Mouse (Mus musculus) kidney, adult 2 months (tissue): Measurements from ENCODE around the gene Pkd1l2. TPM values are rescaled to one million over a fixed set of nuclear protein-coding genes. Genes with fewer than 3 reads are reported as not detected.

ENCODE experiments used
- DNase-seq: peaks from one replicate; pipeline ENCODE4 v3.0.0; 2021
- H3K27ac ChIP-seq: fragments of 200-500 bp; 2 replicates; pipeline ENCODE4 v1.5.1; 2012; ENCODE audit warnings: low read depth, low read length, control low read depth, inconsistent platforms; ENCODE audit not compliant: insufficient read depth
- H3K27me3 ChIP-seq: fragments of 200-500 bp; replicated peaks from 2 replicates; pipeline ENCODE4 v1.6.1; 2012; ENCODE audit warnings: mild to moderate bottlenecking, moderate library complexity, low read length, inconsistent platforms; ENCODE audit not compliant: control insufficient read depth, insufficient read depth
- H3K36me3 ChIP-seq: fragments of 200-500 bp; 2 replicates; pipeline ENCODE4 v1.6.1; 2012; ENCODE audit warnings: mild to moderate bottlenecking, moderate library complexity, low read length, inconsistent platforms; ENCODE audit not compliant: control insufficient read depth, insufficient read depth
- H3K4me1 ChIP-seq: fragments of 200-500 bp; 2 replicates; pipeline ENCODE4 v1.6.1; 2011; ENCODE audit warnings: low read length; ENCODE audit not compliant: control insufficient read depth, insufficient read depth
- H3K4me3 ChIP-seq: fragments of 200-500 bp; 2 replicates; pipeline ENCODE4 v1.5.1; 2011; ENCODE audit warnings: mild to moderate bottlenecking, low read depth, low read length, control low read depth; ENCODE audit not compliant: insufficient read depth
- CTCF ChIP-seq: fragments of 200-500 bp; conservative IDR thresholded peaks from 2 replicates; pipeline ENCODE4 v1.5.1; 2011; ENCODE audit warnings: low read depth, mild to moderate bottlenecking, control low read depth, low read length, moderate library complexity, mixed read lengths; ENCODE audit not compliant: insufficient read depth, insufficient read length
- POLR2A ChIP-seq: fragments of 200-500 bp; IDR thresholded peaks from one replicate; pipeline ENCODE4 v1.6.1; 2011; ENCODE audit warnings: low read depth, low read length, control low read depth
- WGBS: fragments of 180-500 bp; shearing (Covaris S2); methylation state at CpG from one replicate; pipeline ENCODE4 v1.1.7; 2018; 5-methylcytosine and 5-hydroxymethylcytosine counted together
- polyA plus RNA-seq: library from polyadenylated mRNA; depleted of rRNA; stranded (reverse); fragments of >200 nt; gene quantifications from 2 replicates; pipeline ENCODE4 v1.2.3, GENCODE M21; 2012

Pkd1l2 gene
- polyA plus RNA-seq, 1 experiment = 0.08 TPM

DNA sequence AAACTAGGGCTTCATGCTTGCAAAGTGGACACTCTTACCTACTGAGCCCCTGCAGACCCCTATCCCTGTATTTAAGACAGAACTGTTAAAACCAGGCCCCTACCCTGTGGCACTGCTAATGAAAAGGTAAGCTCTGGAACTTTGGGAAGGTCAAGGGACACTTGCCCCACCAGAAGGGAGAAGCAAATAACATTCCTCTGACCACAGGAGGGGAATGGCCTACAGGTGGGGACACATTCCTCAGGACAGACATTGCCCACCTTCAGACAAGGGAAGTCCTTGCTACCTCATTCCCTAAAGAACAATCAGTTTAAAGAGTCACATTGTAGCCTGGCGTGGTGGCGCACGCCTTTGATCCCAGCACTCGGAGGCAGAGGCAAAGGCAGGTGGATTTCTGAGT lies 64.4 kb downstream of the Pkd1l2 start:
- 92% methylated on average over 4 of the region's 4 CpGs for WGBS

DNA sequence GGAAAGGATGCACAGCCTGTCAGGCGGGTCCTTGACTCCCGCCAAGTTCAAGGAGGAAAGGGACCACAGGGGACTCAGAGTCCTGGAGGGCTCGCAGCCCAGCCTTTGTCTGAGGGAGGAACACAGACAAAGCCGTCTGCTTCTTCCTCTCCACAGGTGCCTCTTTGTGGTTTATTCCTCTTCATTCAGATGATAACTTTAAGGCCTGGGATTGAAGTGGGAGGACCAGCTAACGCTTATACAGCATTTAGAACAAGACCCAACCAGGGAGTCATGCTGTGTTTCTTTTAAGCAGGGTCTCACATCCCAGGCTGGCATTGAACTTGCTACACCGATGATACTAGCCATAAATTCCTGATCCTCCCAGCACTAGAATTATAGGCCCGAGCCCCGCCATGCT lies 65.2 kb downstream of the Pkd1l2 start:
- TF ChIP-seq CTCF (no peak), POLR2A (no peak)
- Histone ChIP-seq H3K4me3 (no peak overlapping the region), H3K36me3 (no peaks in the 10 kb centered on the region), H3K27ac (no peak overlapping the region), H3K27me3 (no peaks in the 10 kb centered on the region), H3K4me1 (no peaks in the 10 kb centered on the region)
- DNase-seq = no peak
- WGBS = 72% methylated on average over 8 of the region's 8 CpGs

More for the DNA sequence above, 64.4 kb downstream of the Pkd1l2 start:
- H3K27ac ChIP-seq = no peak overlapping the region
- TF ChIP-seq CTCF (no peak), POLR2A (no peak)
- no peaks in the 10 kb centered on the region for H3K36me3 ChIP-seq
- no peaks in the 10 kb centered on the region for H3K4me1 ChIP-seq
- no peak for DNase-seq
- H3K4me3 ChIP-seq = no peak overlapping the region
- no peaks in the 10 kb centered on the region for H3K27me3 ChIP-seq

- Histone ChIP-seq H3K36me3 (no peaks in the 10 kb centered on the region), H3K27ac (no peak overlapping the region), H3K4me1 (no peaks in the 10 kb centered on the region), H3K4me3 (no peak overlapping the region), H3K27me3 (no peaks in the 10 kb centered on the region)
- TF ChIP-seq POLR2A (no peak), CTCF (no peak)
- WGBS = 63% methylated on average over 4 of the region's 4 CpGs
- no peak for DNase-seq
Measured at GRCm38 (mm10) chr8:117015670-117016069, 66.6 kb downstream of the Pkd1l2 start.

GRCm38 (mm10) chr8:117011366-117011765 lies 70.9 kb downstream of the Pkd1l2 start:
- Histone ChIP-seq H3K27ac (no peak overlapping the region), H3K4me3 (no peak overlapping the region), H3K36me3 (no peaks in the 10 kb centered on the region), H3K4me1 (no peaks in the 10 kb centered on the region), H3K27me3 (no peaks in the 10 kb centered on the region)
- TF ChIP-seq POLR2A (no peak), CTCF (no peak)
- 84% methylated on average over 9 of the region's 9 CpGs for WGBS
- no peak for DNase-seq

DNA sequence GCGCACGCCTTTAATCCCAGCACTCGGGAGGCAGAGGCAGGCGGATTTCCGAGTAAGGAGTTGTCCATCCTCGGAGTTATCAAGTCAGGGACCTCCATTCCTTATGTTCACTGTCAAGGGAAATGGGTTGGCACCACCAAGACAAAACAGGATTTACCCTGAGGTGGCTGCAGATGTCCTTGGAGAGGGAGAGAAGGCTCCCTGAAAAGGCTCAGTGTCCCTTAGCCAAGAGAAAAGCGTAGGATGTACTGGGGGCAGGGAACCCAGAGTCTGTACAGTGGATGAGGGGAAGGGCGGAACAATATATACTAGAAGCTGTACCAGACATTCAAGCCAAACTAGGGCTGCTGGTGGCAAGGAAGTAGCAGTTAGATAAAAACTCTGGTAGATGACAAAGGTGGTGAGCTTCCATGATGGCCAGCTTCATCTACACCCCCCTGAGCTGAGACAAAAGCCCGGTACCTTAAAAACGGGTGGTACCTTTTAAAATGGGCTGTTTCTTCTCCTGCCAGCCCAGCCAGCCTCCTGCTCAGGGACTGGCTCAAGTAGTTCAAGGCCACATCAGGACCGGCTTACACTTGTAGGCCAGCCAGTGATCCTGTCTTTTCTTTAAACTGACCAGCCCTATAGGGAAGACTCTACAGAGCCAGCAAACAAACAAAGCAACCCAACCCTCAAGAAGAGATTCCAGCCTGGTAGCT lies 88.1 kb downstream of the Pkd1l2 start:
- peak overlapping the region; percentile 54; the same call in 1 of the 2 replicates for H3K4me3 ChIP-seq
- TF ChIP-seq POLR2A (no peak), CTCF (no peak)
- no peak overlapping the region for H3K27ac ChIP-seq
- WGBS = 65% methylated on average over 11 of the region's 11 CpGs
- peaks cover 12% of the 10 kb centered on the region; the same call in 1 of the 2 replicates for H3K4me1 ChIP-seq
- H3K36me3 ChIP-seq = no peaks in the 10 kb centered on the region
- no peaks in the 10 kb centered on the region for H3K27me3 ChIP-seq
- DNase-seq = no peak

GRCm38 (mm10) chr8:116993095-116993867 lies 89.0 kb downstream of the Pkd1l2 start, which contains the start of gene Gcsh:
Gene Gcsh (minus strand): TSS chr8:116993537.
- Histone ChIP-seq H3K4me1 (peaks cover 12% of the 10 kb centered on the region; the same call in 1 of the 2 replicates), H3K36me3 (no peaks in the 10 kb centered on the region), H3K27ac (peak within 1 kb of the TSS; percentile 86), H3K4me3 (peak within 1 kb of the TSS; percentile 80), H3K27me3 (no peaks in the 10 kb centered on the region)
- WGBS = under 1% methylated on average over 56 of the region's 56 CpGs
- peak; percentile 100 for DNase-seq
- peak; percentile 89 for TF ChIP-seq POLR2A
- TF ChIP-seq CTCF = no peak
